Comparison of ENCODE assay signal across 23 mouse cellular contexts in the genomic region with DNA sequence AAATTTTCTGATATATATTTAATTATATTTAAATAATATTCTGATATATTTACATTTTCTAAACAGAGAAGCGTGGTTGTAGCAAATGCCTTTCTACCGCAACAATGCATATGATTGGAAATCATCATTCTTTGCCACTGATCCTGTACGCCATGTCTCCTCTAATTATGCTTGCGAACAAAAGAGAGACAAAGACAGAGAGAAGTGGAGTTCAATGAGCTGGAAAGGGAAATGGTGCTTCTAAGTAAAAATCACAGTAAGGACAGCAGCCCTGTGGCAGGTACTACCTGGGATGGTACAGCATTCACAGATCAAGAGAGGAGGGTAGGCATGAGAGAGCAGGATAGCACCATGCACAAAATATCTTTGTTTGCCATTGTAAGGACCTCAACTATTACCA.
DNase-seq lines count a peak whose midpoint lies in the region; ATAC-seq and TF ChIP-seq lines count a peak whose summit lies in the region.
"Had no signal": no experiment of that assay in that cellular context is flagged by ENCODE, and none has a peak within 500 bp of the region (broad histone marks: within the 10 kb centered on the region; RNA-seq: fewer than 3 reads in every experiment).

No protein-coding gene starts in this region.

- 0 out of 2 replicates have a peak, but pooled peaks have one; percentile 25 for ATAC-seq in hindbrain, embryonic 11.5 days (ENCODE audit: low FRiP score)
- no peak for ATAC-seq in liver, postnatal 0 days
- ATAC-seq: activated CD4-positive, CD25-positive, alpha-beta regulatory T cell, adult 4 months; CD4-positive, CD25-positive, alpha-beta regulatory T cell, adult 4 months; Patski had no signal

- no peaks in the 10 kb centered on the region for H3K27me3 ChIP-seq in hindbrain, embryonic 11.5 days (ENCODE audit: control insufficient read depth, insufficient read depth, low read length)
- no peaks in the 10 kb centered on the region for H3K27me3 ChIP-seq in hindbrain, embryonic 10.5 days (ENCODE audit: insufficient read depth, poor library complexity, severe bottlenecking)
- no peaks in the 10 kb centered on the region for H3K27me3 ChIP-seq in liver, postnatal 0 days (ENCODE audit: insufficient read depth, low read length)
- H3K27me3 ChIP-seq: CH12.LX had no signal

- DNase-seq in hindbrain, embryonic 11.5 days (ENCODE audit: low spot score): no peak
- no peak for DNase-seq in hindbrain, embryonic 10.5 days (ENCODE audit: low spot score)
- peak; percentile 36 for DNase-seq in Muller cell, postnatal 12 days (ENCODE audit: inconsistent ontology term)
- DNase-seq in retina, embryonic 14.5 days (ENCODE audit: low spot score): peak; percentile 71
- DNase-seq in retina, postnatal 1 day: peak; percentile 80
- DNase-seq in liver, postnatal 0 days: no peak
- no peak for DNase-seq in spleen, postnatal 4 days (ENCODE audit: low spot score in 2 of 2)
- no peak for DNase-seq in cerebellum, postnatal 10 days
- DNase-seq: adrenal gland, adult 2 months; adrenal gland, adult 8-10 months; adrenal gland, postnatal 10 days; adrenal gland, postnatal 14 days; adrenal gland, postnatal 25 days; adrenal gland, postnatal 36 days; B cell, adult 2 months; cerebellum, adult 11 months; cerebellum, adult 11-12 months; cerebellum, adult 18-20 months had no signal

- H3K36me3 ChIP-seq in hindbrain, embryonic 11.5 days (ENCODE audit: control insufficient read depth, insufficient read depth, low read length): no peaks in the 10 kb centered on the region
- H3K36me3 ChIP-seq in hindbrain, embryonic 10.5 days: no peaks in the 10 kb centered on the region
- H3K36me3 ChIP-seq in liver, postnatal 0 days (replicated peaks; ENCODE audit: insufficient read depth, low read length): no peaks in the 10 kb centered on the region
- H3K36me3 ChIP-seq: G1E had no signal

- H3K4me2 ChIP-seq in hindbrain, embryonic 11.5 days (replicated peaks; ENCODE audit: low read depth, low read length): no peak overlapping the region
- H3K4me2 ChIP-seq in liver, postnatal 0 days (ENCODE audit: low read depth, low read length): no peak overlapping the region

- H3K9ac ChIP-seq in hindbrain, embryonic 11.5 days (ENCODE audit: low read depth, low read length): no peak overlapping the region
- H3K9ac ChIP-seq in liver, postnatal 0 days (replicated peaks): no peak overlapping the region

- no peak overlapping the region for H3K4me3 ChIP-seq in hindbrain, embryonic 11.5 days (ENCODE audit: low read depth, low read length)
- no peak overlapping the region for H3K4me3 ChIP-seq in hindbrain, embryonic 10.5 days
- H3K4me3 ChIP-seq in liver, postnatal 0 days (ENCODE audit: low read depth, low read length): no peak overlapping the region

- no peak for TF ChIP-seq EP300 in liver, postnatal 0 days (IDR thresholded peaks at IDR 0.05; ENCODE audit: low read depth)

- no peak for TF ChIP-seq CTCF in liver, postnatal 0 days (IDR thresholded peaks at IDR 0.05; ENCODE audit: low read depth)

- H3K27ac ChIP-seq in hindbrain, embryonic 11.5 days (ENCODE audit: low read depth, low read length): no peak overlapping the region
- no peak overlapping the region for H3K27ac ChIP-seq in hindbrain, embryonic 10.5 days
- no peak overlapping the region for H3K27ac ChIP-seq in liver, postnatal 0 days (ENCODE audit: low read depth)

- H3K9me3 ChIP-seq in hindbrain, embryonic 11.5 days (ENCODE audit: control insufficient read depth, low read length): no peaks in the 10 kb centered on the region
- H3K9me3 ChIP-seq in hindbrain, embryonic 10.5 days: no peaks in the 10 kb centered on the region
- no peaks in the 10 kb centered on the region for H3K9me3 ChIP-seq in liver, postnatal 0 days (ENCODE audit: low read length)
- H3K9me3 ChIP-seq: G1E had no signal

- WGBS in hindbrain, embryonic 11.5 days: 77% methylated on average over 4 of the region's 4 CpGs
- 87% methylated on average over 4 of the region's 4 CpGs for WGBS in hindbrain, embryonic 10.5 days
- 82% methylated on average over 4 of the region's 4 CpGs for WGBS in liver, postnatal 0 days (ENCODE audit: insufficient replicate concordance)

- H3K4me1 ChIP-seq in hindbrain, embryonic 11.5 days (replicated peaks; ENCODE audit: control insufficient read depth, insufficient read depth, low read length): no peaks in the 10 kb centered on the region
- H3K4me1 ChIP-seq in hindbrain, embryonic 10.5 days (replicated peaks): no peaks in the 10 kb centered on the region
- H3K4me1 ChIP-seq in liver, postnatal 0 days (ENCODE audit: insufficient read depth): no peaks in the 10 kb centered on the region

Comparison
In these comparisons a context has a peak if more than half of its experiments do, and no peak if none do; other contexts are left out.
1. DNase-seq: peak in Muller cell, postnatal 12 days (single experiment), retina, embryonic 14.5 days (single experiment) and retina, postnatal 1 day (single experiment); none in hindbrain, embryonic 11.5 days (single experiment), hindbrain, embryonic 10.5 days (single experiment), liver, postnatal 0 days (single experiment), spleen, postnatal 4 days (0 of 2) and cerebellum, postnatal 10 days (0 of 2).